Mouse (Mus musculus): ENCODE measurements at regions not wholly inside any gene's neighbourhood (a gene's known extent, or its start where the extent isn't known, plus 50 kb on each side); places are given as distances from the start of the nearest gene placed in this dataset.

- Histone ChIP-seq H3K4me2 (replicated peaks) (no peak overlapping the region), H3K36me3 (no peaks in the 10 kb centered on the region), H3K9ac (no peak overlapping the region), H3K4me3 (no peak overlapping the region), H3K27me3 (no peaks in the 10 kb centered on the region), H3K4me1 (no peaks in the 10 kb centered on the region), H3K27ac (no peak overlapping the region), H3K9me3 (no peaks in the 10 kb centered on the region)
- 71% methylated on average over 22 of the region's 22 CpGs for WGBS
- ATAC-seq (ENCODE audit: insufficient number of reproducible peaks, insufficient read depth, low FRiP score, low TSS enrichment): no peak
These were observed 414.4 kb downstream of the Gm45692 start for GRCm38 (mm10) chr8:26533444-26534421.

GRCm38 (mm10) chr8:26535816-26536215 is 416.5 kb downstream of the Gm45692 start:
- H3K9me3 ChIP-seq: no peaks in the 10 kb centered on the region
- no peaks in the 10 kb centered on the region for H3K4me1 ChIP-seq
- H3K36me3 ChIP-seq: no peaks in the 10 kb centered on the region
- no peak overlapping the region for H3K4me2 ChIP-seq (replicated peaks)
- 62% methylated on average over 3 of the region's 3 CpGs for WGBS
- no peak for ATAC-seq (ENCODE audit: insufficient number of reproducible peaks, insufficient read depth, low FRiP score, low TSS enrichment)
- no peaks in the 10 kb centered on the region for H3K27me3 ChIP-seq
- no peak overlapping the region for H3K4me3 ChIP-seq
- H3K9ac ChIP-seq: no peak overlapping the region
- H3K27ac ChIP-seq: no peak overlapping the region

GRCm38 (mm10) chr8:26553691-26554090 is 423.4 kb upstream of the Zfp703 start:
- H3K27ac ChIP-seq: no peak overlapping the region
- H3K27me3 ChIP-seq: no peaks in the 10 kb centered on the region
- H3K4me2 ChIP-seq (replicated peaks): no peak overlapping the region
- no peaks in the 10 kb centered on the region for H3K9me3 ChIP-seq
- 82% methylated on average over 5 of the region's 5 CpGs for WGBS
- H3K4me1 ChIP-seq: no peaks in the 10 kb centered on the region
- ATAC-seq (ENCODE audit: insufficient number of reproducible peaks, insufficient read depth, low FRiP score, low TSS enrichment): no peak
- no peaks in the 10 kb centered on the region for H3K36me3 ChIP-seq
- H3K4me3 ChIP-seq: no peak overlapping the region
- no peak overlapping the region for H3K9ac ChIP-seq

DNA sequence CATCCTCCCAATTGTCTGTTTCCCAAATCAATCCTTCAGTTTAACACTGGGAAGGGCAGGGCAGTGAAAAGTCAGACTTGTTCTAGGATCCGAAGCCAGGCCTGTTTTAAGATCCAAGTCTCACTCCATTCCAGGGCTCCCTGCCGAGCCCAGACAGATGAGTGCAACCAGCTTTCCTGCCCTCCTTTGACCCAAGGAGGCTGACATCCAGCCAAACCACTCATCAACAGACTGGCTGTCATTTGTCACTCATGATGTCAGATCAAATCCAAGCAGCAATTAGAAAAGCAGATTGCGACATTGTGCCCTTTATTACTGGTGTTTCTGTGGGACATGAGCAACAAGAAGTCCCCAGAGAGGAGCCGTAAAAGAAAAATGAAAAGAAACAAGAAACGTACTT is 417.9 kb upstream of the Zfp703 start:
- Histone ChIP-seq H3K4me1 (no peaks in the 10 kb centered on the region), H3K27ac (no peak overlapping the region), H3K36me3 (no peaks in the 10 kb centered on the region), H3K9ac (no peak overlapping the region), H3K9me3 (no peaks in the 10 kb centered on the region), H3K27me3 (no peaks in the 10 kb centered on the region), H3K4me3 (no peak overlapping the region), H3K4me2 (replicated peaks) (no peak overlapping the region)
- no peak for ATAC-seq (ENCODE audit: insufficient number of reproducible peaks, insufficient read depth, low FRiP score, low TSS enrichment)
- 66% methylated on average over 5 of the region's 5 CpGs for WGBS

- Histone ChIP-seq H3K27ac (no peak overlapping the region), H3K4me1 (no peaks in the 10 kb centered on the region)
These were observed 414.0 kb upstream of the Zfp703 start for GRCm38 (mm10) chr8:26563151-26563550.

GRCm38 (mm10) chr8:26564254-26564653 is 412.9 kb upstream of the Zfp703 start:
- Histone ChIP-seq H3K9ac (no peak overlapping the region), H3K27ac (no peak overlapping the region)
- WGBS: 91% methylated on average over 2 of the region's 2 CpGs

More at GRCm38 (mm10) chr8:26563151-26563550, 414.0 kb upstream of the Zfp703 start:
- 87% methylated on average over 2 of the region's 2 CpGs for WGBS
- Histone ChIP-seq H3K9ac (no peak overlapping the region), H3K36me3 (no peaks in the 10 kb centered on the region), H3K4me3 (no peak overlapping the region), H3K27me3 (no peaks in the 10 kb centered on the region), H3K9me3 (no peaks in the 10 kb centered on the region), H3K4me2 (replicated peaks) (no peak overlapping the region)
- no peak for ATAC-seq (ENCODE audit: insufficient number of reproducible peaks, insufficient read depth, low FRiP score, low TSS enrichment)

GRCm38 (mm10) chr8:26568423-26569060 is 408.6 kb upstream of the Zfp703 start:
- Histone ChIP-seq H3K27me3 (no peaks in the 10 kb centered on the region; the same call in 1 of the 2 replicates), H3K4me3 (no peak overlapping the region), H3K9me3 (0 out of 2 replicates have a peak, but pooled peaks cover 7% of the 10 kb centered on the region), H3K27ac (no peak overlapping the region), H3K36me3 (no peaks in the 10 kb centered on the region), H3K4me2 (replicated peaks) (no peak overlapping the region), H3K9ac (no peak overlapping the region), H3K4me1 (no peaks in the 10 kb centered on the region)
- WGBS: 66% methylated on average over 15 of the region's 15 CpGs
- no peak for ATAC-seq (ENCODE audit: insufficient number of reproducible peaks, insufficient read depth, low FRiP score, low TSS enrichment)

More at GRCm38 (mm10) chr8:26564254-26564653, 412.9 kb upstream of the Zfp703 start:
- Histone ChIP-seq H3K4me2 (replicated peaks) (no peak overlapping the region), H3K9me3 (no peaks in the 10 kb centered on the region), H3K4me3 (no peak overlapping the region), H3K36me3 (no peaks in the 10 kb centered on the region), H3K27me3 (no peaks in the 10 kb centered on the region), H3K4me1 (no peaks in the 10 kb centered on the region)
- no peak for ATAC-seq (ENCODE audit: insufficient number of reproducible peaks, insufficient read depth, low FRiP score, low TSS enrichment)

DNA sequence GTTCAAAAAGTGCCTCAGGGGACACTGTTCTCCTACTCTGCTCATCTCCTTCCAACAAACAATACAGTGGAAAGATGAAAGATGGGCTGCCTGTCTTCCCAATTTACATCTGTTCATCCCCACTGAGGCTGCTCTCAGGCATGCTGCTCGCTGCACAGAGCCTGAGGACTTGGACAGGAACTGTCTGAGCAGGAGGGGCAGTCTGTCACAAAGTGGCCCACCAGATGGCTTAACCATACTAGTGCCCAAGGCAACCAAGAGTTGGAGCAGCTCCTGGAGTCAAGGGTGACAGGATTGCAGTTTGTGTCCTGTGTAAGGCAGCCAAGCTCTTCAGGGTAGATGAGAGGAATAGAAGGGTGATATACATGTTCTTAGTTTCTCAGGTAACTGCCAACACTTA is 388.3 kb upstream of the Zfp703 start:
- Histone ChIP-seq H3K27me3 (no peaks in the 10 kb centered on the region), H3K36me3 (no peaks in the 10 kb centered on the region), H3K4me3 (no peak overlapping the region), H3K9ac (no peak overlapping the region), H3K27ac (no peak overlapping the region), H3K4me1 (no peaks in the 10 kb centered on the region), H3K9me3 (no peaks in the 10 kb centered on the region), H3K4me2 (replicated peaks) (no peak overlapping the region)
- no peak for ATAC-seq (ENCODE audit: insufficient number of reproducible peaks, insufficient read depth, low FRiP score, low TSS enrichment)
- WGBS: 68% methylated on average over 1 of the region's 1 CpGs

- Histone ChIP-seq H3K36me3 (no peaks in the 10 kb centered on the region), H3K4me1 (no peaks in the 10 kb centered on the region), H3K27ac (no peak overlapping the region), H3K4me2 (replicated peaks) (no peak overlapping the region), H3K4me3 (no peak overlapping the region), H3K27me3 (no peaks in the 10 kb centered on the region), H3K9me3 (no peaks in the 10 kb centered on the region), H3K9ac (no peak overlapping the region)
- ATAC-seq (ENCODE audit: insufficient number of reproducible peaks, insufficient read depth, low FRiP score, low TSS enrichment): no peak
- WGBS: 80% methylated on average over 2 of the region's 2 CpGs
These were observed 386.4 kb upstream of the Zfp703 start for GRCm38 (mm10) chr8:26590591-26591212.

DNA sequence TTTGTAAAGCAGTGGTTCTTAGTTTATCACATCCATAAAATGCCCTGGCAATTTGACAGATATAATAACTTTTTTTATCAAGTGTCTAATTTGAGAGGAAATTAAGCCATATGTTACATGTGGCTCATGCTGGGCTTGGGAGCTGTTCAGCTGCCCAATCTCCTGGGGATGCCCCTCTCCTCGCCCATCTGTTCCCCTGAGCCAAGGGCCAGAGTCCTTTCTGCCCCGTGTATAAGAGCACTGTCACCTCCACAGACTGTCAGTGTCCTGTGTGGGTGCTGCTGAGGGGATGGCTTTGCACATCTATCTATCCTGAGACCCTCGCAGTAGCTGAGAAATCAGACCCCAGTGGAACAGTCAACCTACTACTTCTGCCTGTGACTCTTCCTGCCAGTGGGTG is 385.9 kb upstream of the Zfp703 start:
- 76% methylated on average over 3 of the region's 3 CpGs for WGBS

GRCm38 (mm10) chr8:26593536-26594368 is 383.4 kb upstream of the Zfp703 start:
- ATAC-seq (ENCODE audit: insufficient number of reproducible peaks, insufficient read depth, low FRiP score, low TSS enrichment): no peak
- Histone ChIP-seq H3K9ac (no peak overlapping the region), H3K4me3 (no peak overlapping the region), H3K4me1 (no peaks in the 10 kb centered on the region), H3K9me3 (no peaks in the 10 kb centered on the region), H3K36me3 (no peaks in the 10 kb centered on the region), H3K27ac (no peak overlapping the region), H3K4me2 (replicated peaks) (no peak overlapping the region), H3K27me3 (no peaks in the 10 kb centered on the region)
- WGBS: 71% methylated on average over 5 of the region's 5 CpGs

More for the DNA sequence above, 385.9 kb upstream of the Zfp703 start:
- Histone ChIP-seq H3K4me1 (no peaks in the 10 kb centered on the region), H3K4me2 (replicated peaks) (no peak overlapping the region), H3K36me3 (no peaks in the 10 kb centered on the region), H3K27ac (no peak overlapping the region), H3K9ac (no peak overlapping the region), H3K4me3 (no peak overlapping the region), H3K27me3 (no peaks in the 10 kb centered on the region), H3K9me3 (no peaks in the 10 kb centered on the region)
- ATAC-seq (ENCODE audit: insufficient number of reproducible peaks, insufficient read depth, low FRiP score, low TSS enrichment): no peak

Data from embryonic facial prominence, embryonic 12.5 days (tissue).